Mouse (Mus musculus) megakaryocyte-erythroid progenitor cell, adult 5-6 weeks (primary cell): Measurements from ENCODE around the gene Gfod1. TPM values are rescaled to one million over a fixed set of nuclear protein-coding genes. Genes with fewer than 3 reads are reported as not detected.

Source experiments
- ATAC-seq: replicated peaks from 2 replicates; pipeline ENCODE4 v1.8.0; 2016; ENCODE audit warnings: mild to moderate bottlenecking, inconsistent platforms; ENCODE audit not compliant: severe bottlenecking, poor library complexity, low FRiP score, low TSS enrichment
- total RNA-seq, 2 experiments: library from RNA; stranded (forward) in 1 of 2; stranded (reverse) in 1 of 2; fragments of 200-1000, 215-1000 nt in 1 of 2; fragments of >200 nt in 1 of 2; fragmentation: Nextera tagmentation in 1 of 2; gene quantifications; 2 replicates each; pipeline ENCODE4 v1.2.3; 2014 to 2017

Gene Gfod1
- total RNA-seq (2014; fragmentation: Nextera tagmentation) = 1.2 and 1.6 TPM in 2 replicates
- 0.42 and 2.9 TPM in 2 replicates for total RNA-seq (2017)

DNA sequence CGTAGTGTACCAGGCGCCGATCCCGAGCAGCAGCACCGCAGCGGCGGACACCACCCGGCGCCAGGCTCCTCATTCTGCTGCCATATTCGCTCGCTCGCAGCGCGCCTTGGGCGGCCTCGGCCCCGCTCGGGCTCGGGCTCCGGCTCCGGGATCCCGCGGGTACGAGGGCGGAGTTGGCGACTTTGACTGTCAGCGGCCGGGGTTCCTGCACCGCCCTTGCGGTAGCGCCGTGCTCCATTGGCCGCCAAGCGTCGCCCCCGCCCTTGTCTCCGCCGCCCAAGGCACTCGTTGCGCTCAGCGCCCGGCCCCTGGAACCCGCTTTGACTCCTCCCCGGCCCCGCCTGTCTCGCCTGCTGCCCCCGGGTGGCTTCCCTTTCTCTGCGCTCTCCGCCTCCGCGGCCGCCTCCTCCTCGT is at the start of gene Gfod1:
TSS of gene Gfod1 (minus strand) at position 155 of the 414 bp plus-strand sequence.
- ATAC-seq = peak; percentile 97

GRCm38 (mm10) chr13:43353356-43353755 is 49.4 kb upstream of the Gfod1 start:
- ATAC-seq = no peak

- no peak for ATAC-seq
Observed at GRCm38 (mm10) chr13:43350489-43351169, 46.7 kb upstream of the Gfod1 start.

DNA sequence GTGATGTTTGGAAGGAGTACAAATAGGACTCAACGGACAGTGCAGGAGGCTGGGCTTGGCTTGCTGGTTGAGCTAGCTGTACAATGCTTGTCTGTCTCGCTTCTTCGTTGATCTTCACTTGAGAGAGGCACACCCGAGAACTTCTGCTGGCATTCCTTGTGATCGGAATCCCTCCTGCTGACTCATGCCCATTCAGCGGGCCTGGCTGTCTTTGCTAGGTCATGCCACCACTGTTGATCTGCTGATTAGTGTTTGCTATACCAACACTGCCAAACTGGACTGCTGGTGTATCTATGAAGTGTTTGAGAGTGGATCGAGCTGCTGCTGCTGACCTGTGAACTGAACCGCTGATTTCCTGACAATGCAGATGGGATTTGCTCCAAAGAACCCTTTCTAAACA is 45.4 kb upstream of the Gfod1 start:
- ATAC-seq = no peak

DNA sequence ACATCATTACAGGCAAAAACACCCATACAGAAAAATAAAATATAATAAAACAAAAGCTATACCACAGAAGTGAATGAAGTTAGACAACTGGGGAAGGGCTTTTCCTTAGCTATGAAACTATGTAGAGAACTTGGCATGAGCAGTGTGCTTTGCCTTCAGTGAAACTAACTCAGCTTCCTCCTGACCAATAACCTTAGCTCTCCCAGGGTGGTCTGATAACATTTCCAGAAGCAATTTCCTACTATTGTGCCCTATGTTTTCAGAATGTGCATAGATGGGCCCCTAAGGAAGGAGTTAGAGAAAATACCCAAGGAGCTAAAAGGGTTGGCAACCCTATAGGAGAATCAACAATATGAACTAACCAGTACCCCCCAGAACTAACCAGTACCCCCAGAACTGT is 42.9 kb upstream of the Gfod1 start:
- ATAC-seq = no peak

DNA sequence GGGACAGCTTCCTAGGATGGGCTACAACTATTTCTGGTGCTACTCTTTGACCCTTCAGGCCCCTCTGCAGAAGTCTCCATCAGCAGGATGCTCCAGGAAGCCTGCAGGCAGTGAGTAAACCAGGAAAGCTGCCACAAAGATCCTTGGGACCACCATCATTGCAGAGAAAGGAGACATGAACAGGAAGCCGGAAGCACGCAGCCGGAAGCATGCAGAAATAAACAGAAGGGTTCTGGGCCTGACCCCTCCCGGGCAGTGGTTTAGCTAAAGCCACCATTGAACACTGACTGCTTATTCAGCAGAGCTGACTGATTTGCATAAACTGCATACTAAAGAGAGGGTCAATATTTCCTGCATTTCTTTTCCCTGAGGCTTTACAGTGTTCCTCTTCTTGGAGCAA is 34.7 kb upstream of the Gfod1 start:
- ATAC-seq = no peak

GRCm38 (mm10) chr13:43338001-43338400 is 34.0 kb upstream of the Gfod1 start:
- no peak for ATAC-seq

DNA sequence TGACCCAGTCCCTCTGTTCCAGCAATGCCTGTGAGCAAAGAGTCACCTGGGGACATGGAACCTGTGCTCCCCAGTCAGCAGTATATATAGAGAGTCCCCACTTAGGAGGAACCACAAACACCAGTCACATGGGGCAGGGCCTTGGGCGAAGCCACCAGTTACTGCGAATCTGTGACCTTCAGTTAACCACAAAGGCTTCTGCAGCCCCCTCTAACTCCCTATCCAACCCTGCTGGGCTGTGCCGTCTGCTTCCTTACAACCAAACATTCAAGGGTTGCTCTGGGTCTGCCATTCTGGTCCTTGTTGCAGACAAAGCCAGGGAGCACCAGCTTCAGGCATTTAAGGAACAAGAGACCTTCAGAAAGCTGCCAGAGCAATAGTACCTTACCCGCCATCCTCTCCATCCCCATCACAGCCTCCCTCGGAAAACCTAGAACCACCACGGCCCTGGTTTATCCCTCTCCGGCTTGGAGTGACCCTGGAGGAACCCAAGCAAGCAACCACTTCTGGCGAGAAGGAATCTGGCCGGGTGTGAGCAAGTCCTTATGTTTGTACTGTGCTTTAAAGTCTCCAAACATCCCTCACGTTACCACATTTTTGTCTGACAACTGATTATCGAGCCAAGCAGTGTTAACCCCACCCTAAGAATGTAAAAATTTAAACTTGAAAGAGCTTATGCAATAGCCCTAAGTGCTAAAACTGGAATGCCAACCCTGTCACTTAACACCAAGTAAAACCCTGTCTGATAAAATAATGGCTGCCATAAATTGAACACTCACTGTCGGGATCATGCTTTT is 32.7 kb upstream of the Gfod1 start:
- no peak for ATAC-seq

GRCm38 (mm10) chr13:43332591-43332990 is 28.6 kb upstream of the Gfod1 start:
- ATAC-seq = no peak

GRCm38 (mm10) chr13:43331721-43332444 is 27.9 kb upstream of the Gfod1 start:
- no peak for ATAC-seq

DNA sequence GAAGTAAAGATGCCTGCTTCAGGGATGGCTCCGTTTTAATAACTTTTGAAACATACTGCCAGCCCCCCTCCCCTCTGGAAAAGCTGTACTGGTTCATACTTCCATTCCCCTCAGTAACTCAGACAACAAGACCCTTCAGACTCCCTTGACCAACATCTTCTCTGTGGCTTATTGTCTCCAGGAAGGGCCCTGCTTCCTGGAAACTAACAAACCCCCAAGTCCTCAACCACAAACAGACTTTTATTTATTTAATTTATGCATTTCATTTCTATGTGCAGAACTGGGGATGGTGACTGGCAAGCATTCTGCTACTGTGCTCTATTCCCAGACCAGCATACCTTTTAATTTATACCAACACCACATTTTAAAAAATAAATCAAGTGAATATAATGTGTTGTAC is 21.5 kb upstream of the Gfod1 start:
- ATAC-seq = no peak

DNA sequence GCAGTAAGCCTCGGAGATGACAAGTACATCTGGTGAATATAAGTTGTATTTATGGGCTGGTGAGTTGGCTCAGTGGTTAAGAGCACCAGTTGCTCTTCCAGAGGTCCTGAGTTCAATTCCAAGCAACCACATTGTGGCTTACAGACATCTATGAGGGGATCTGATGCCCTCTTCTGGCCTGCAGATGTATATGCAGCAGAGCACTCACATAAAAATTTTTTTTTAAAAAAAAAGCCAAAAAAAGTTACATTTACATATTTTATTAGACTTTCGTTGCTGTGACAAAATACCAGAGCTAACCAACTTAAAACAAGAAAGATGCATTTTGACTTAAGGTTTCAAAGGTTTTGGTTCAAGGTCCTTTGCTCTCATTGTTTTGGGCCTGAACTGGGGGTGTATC is 17.5 kb upstream of the Gfod1 start:
- no peak for ATAC-seq

DNA sequence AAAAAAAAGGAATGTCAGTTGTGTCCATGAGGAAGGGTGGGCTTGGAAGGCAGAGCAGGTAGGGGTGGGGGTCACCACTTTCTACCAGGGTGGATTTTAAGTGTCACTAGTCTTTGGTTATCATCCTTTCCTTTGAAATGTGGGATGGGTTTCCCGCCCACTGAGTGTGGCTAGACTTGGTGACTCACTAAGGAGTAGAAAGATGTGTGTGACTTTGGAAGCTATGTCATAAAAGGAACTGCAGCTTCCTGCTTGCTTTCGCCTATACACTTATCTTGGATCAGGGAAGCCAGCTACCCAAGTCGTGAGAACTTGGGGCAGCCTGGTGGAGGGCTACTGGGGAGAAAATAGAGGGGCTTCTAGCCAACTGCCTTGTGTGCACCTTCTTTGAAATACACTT is 15.4 kb upstream of the Gfod1 start:
- ATAC-seq = no peak

DNA sequence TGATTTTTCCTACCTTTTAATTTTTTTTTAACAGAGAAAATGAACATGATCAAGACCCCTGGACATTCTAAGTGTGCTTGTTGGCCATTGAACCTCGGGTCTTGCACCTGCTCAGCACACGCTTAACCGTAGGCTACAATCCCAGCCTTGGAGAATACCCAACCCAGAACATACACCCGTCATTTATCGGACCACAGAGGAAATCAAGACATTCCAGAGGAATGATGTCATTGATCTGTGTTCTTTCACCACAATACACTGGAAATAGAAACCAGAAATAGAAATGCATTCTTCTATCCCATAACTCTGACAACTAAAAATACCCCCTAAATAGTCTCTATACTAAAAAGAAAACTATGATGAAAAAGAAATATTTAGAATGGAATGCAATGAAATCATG is 13.4 kb upstream of the Gfod1 start:
- no peak for ATAC-seq

- ATAC-seq = no peak
Observed at GRCm38 (mm10) chr13:43305181-43305924, 1.4 kb upstream of the Gfod1 start.

GRCm38 (mm10) chr13:43304700-43305099 is 728 bp upstream of the Gfod1 start:
- no peak for ATAC-seq

DNA sequence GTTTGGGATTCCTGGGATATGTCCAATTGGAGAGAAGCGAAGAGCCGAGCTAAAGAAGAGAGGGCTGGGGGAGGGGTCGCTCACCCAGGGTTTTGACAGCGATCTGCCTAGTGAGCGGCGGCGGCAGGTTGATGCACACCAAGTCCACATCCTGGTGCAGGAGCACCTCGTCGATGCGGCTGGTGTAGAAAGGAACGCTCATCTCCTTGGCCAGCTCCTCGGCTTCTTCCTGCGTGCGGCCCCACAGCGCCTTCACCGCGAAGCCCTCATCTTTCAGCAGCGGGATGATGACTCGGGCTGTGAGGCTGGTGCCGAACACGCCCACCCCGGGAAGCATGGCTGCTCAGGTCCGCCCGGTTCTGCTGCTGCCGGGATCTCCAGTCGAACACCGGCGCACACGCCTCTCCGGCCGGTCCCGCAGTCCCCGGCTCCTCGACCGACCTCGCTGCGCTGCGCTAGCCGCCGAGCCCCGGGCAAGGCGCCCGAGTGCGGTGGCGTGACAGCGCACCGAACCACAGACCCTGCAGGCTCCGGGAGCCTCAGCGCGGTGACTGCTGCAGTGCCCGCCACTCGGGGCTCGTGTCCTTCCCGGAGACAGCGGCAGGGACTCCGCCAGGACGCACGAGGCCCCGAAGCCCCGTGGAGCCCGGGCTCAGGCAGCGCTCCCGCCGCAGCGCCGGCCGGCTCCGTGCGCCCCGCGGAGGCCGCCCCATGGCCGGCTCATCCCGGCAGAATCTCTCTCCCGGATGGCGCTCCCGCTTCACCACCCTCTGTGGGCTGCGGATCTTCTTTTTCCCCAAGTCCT is 609 bp downstream of the Gfod1 start:
- ATAC-seq = no peak

GRCm38 (mm10) chr13:43302651-43303160 is 1.3 kb downstream of the Gfod1 start:
- ATAC-seq = peak; percentile 41

- no peak for ATAC-seq
Observed at GRCm38 (mm10) chr13:43302239-43302638, 1.7 kb downstream of the Gfod1 start.
